Mouse (Mus musculus): Measurements from ENCODE around the gene Lnpep.

The Lnpep gene

GRCm38 (mm10) chr17:17624957-17625586 is at the start of gene Lnpep:
Gene Lnpep (minus strand): TSS chr17:17625050.
- DNase-seq (ENCODE audit: low read depth, low spot score): peak; percentile 99

GRCm38 (mm10) chr17:17655829-17656176 is 31.0 kb upstream of the Lnpep start:
- DNase-seq (ENCODE audit: low read depth, low spot score): no peak

- DNase-seq (ENCODE audit: low read depth, low spot score): peak; percentile 50
Observed at GRCm38 (mm10) chr17:17654997-17655828, 30.4 kb upstream of the Lnpep start.

GRCm38 (mm10) chr17:17652570-17652969 is 27.7 kb upstream of the Lnpep start:
- no peak for DNase-seq (ENCODE audit: low read depth, low spot score)

- peak; percentile 73 for DNase-seq (ENCODE audit: low read depth, low spot score)
Observed at GRCm38 (mm10) chr17:17645738-17646137, 20.9 kb upstream of the Lnpep start.

- no peak for DNase-seq (ENCODE audit: low read depth, low spot score)
Observed at GRCm38 (mm10) chr17:17637387-17637786, 12.5 kb upstream of the Lnpep start.

- DNase-seq (ENCODE audit: low read depth, low spot score): no peak
Observed at GRCm38 (mm10) chr17:17636147-17636546, 11.3 kb upstream of the Lnpep start.

- no peak for DNase-seq (ENCODE audit: low read depth, low spot score)
Observed at GRCm38 (mm10) chr17:17634033-17634432, 9.2 kb upstream of the Lnpep start.

- DNase-seq (ENCODE audit: low read depth, low spot score): no peak
Observed at GRCm38 (mm10) chr17:17631985-17632384, 7.1 kb upstream of the Lnpep start.

- DNase-seq (ENCODE audit: low read depth, low spot score): peak; percentile 87
Observed at GRCm38 (mm10) chr17:17628237-17628879, 3.5 kb upstream of the Lnpep start.

GRCm38 (mm10) chr17:17627558-17627957 is 2.7 kb upstream of the Lnpep start:
- no peak for DNase-seq (ENCODE audit: low read depth, low spot score)

- no peak for DNase-seq (ENCODE audit: low read depth, low spot score)
Observed at GRCm38 (mm10) chr17:17625887-17626679, 1.2 kb upstream of the Lnpep start.

GRCm38 (mm10) chr17:17624421-17624956 is 361 bp downstream of the Lnpep start:
- DNase-seq (ENCODE audit: low read depth, low spot score): peak; percentile 99

GRCm38 (mm10) chr17:17623890-17624420 is 895 bp downstream of the Lnpep start:
- peak; percentile 66 for DNase-seq (ENCODE audit: low read depth, low spot score)

GRCm38 (mm10) chr17:17623221-17623889 is 1.5 kb downstream of the Lnpep start:
- no peak for DNase-seq (ENCODE audit: low read depth, low spot score)

- DNase-seq (ENCODE audit: low read depth, low spot score): no peak
Observed at GRCm38 (mm10) chr17:17622576-17622975, 2.3 kb downstream of the Lnpep start.

GRCm38 (mm10) chr17:17621586-17621985 is 3.3 kb downstream of the Lnpep start:
- no peak for DNase-seq (ENCODE audit: low read depth, low spot score)

- no peak for DNase-seq (ENCODE audit: low read depth, low spot score)
Observed at GRCm38 (mm10) chr17:17618463-17618862, 6.4 kb downstream of the Lnpep start.

- DNase-seq (ENCODE audit: low read depth, low spot score): no peak
Observed at GRCm38 (mm10) chr17:17617440-17618204, 7.2 kb downstream of the Lnpep start.

- peak; percentile 85 for DNase-seq (ENCODE audit: low read depth, low spot score)
Observed at GRCm38 (mm10) chr17:17612336-17612735, 12.5 kb downstream of the Lnpep start.
